Comparison of ENCODE assay signal across 11 mouse cellular contexts in genomic region chr12:71640058-71640501, GRCm38 (mm10).
A peak's percentile ranks its signal among the peaks of the same experiment; 100 is the strongest.
DNase-seq lines count a peak whose midpoint lies in the region; ATAC-seq lines count a peak whose summit lies in the region.
"Had no signal": no experiment of that assay in that cellular context is flagged by ENCODE, and none has a peak within 500 bp of the region (broad histone marks: within the 10 kb centered on the region; RNA-seq: fewer than 3 reads in every experiment).

No protein-coding gene starts in this region.

- no peaks in the 10 kb centered on the region for H3K9me3 ChIP-seq in heart, embryonic 15.5 days (replicated peaks)
- H3K9me3 ChIP-seq: forebrain, embryonic 12.5 days; G1E; limb, embryonic 15.5 days had no signal

- WGBS in heart, embryonic 15.5 days = 12% methylated on average over 10 of the region's 10 CpGs

- no peaks in the 10 kb centered on the region for H3K36me3 ChIP-seq in heart, embryonic 15.5 days
- H3K36me3 ChIP-seq: forebrain, embryonic 12.5 days; G1E; limb, embryonic 15.5 days had no signal

- H3K4me1 ChIP-seq in heart, embryonic 15.5 days (replicated peaks) = peaks cover 11% of the 10 kb centered on the region

- no peaks in the 10 kb centered on the region for H3K27me3 ChIP-seq in heart, embryonic 15.5 days
- H3K27me3 ChIP-seq: limb, embryonic 15.5 days had no signal

- no peak overlapping the region for H3K9ac ChIP-seq in heart, embryonic 15.5 days
- H3K9ac ChIP-seq: forebrain, embryonic 12.5 days; limb, embryonic 15.5 days had no signal

- peak; percentile 17 for DNase-seq in left cerebral cortex, postnatal 4 days
- DNase-seq in left cerebral cortex, adult 8-10 months (ENCODE audit: low spot score in 2 of 2) = no peak
- DNase-seq in heart, adult 9 months (ENCODE audit: low spot score in 2 of 2) = peak; percentile 57 to 59
- DNase-seq in lung, postnatal 10 days = peak; percentile 62
- DNase-seq in layer of hippocampus, postnatal 14 days (ENCODE audit: low spot score in 2 of 2) = no peak

- 0 out of 2 replicates have a peak overlapping the region, but pooled peaks have one; percentile 21 for H3K27ac ChIP-seq in heart, embryonic 15.5 days
- H3K27ac ChIP-seq: forebrain, embryonic 12.5 days; limb, embryonic 15.5 days had no signal

- 0 out of 2 replicates have a peak, but pooled peaks have one; percentile 39 for ATAC-seq in heart, embryonic 15.5 days (replicated peaks; ENCODE audit: insufficient number of reproducible peaks, insufficient read depth, low FRiP score, low read depth)
- no peak for ATAC-seq in megakaryocyte progenitor cell, adult 5-6 weeks (replicated peaks; ENCODE audit: poor library complexity)
- ATAC-seq: inflammation-experienced regulatory T-cells, adult 6 months had no signal

- intact Hi-C loops in left cerebral cortex, postnatal 4 days (cut with DNase I) = no loop called here

- H3K4me3 ChIP-seq in heart, embryonic 15.5 days = no peak overlapping the region
- H3K4me3 ChIP-seq: forebrain, embryonic 12.5 days; limb, embryonic 15.5 days had no signal

- H3K4me2 ChIP-seq in heart, embryonic 15.5 days = peak overlapping the region; percentile 41
- H3K4me2 ChIP-seq: forebrain, embryonic 12.5 days; limb, embryonic 15.5 days had no signal

Comparison
In these comparisons a context has a peak if more than half of its experiments do, and no peak if none do; other contexts are left out.
1. DNase-seq: peak in left cerebral cortex, postnatal 4 days (single experiment), heart, adult 9 months (2 of 2) and lung, postnatal 10 days (single experiment); none in left cerebral cortex, adult 8-10 months (0 of 2) and layer of hippocampus, postnatal 14 days (0 of 2).